Mouse (Mus musculus) left cerebral cortex, adult 2 months (tissue): ENCODE data around the gene Tpp2. TPM values are rescaled to one million over a fixed set of nuclear protein-coding genes. Genes with fewer than 3 reads are reported as not detected.
A peak's percentile ranks its signal among the peaks of the same experiment; 100 is the strongest.
"Not testable (repeated sequence)": the region's sequence is repeated elsewhere in the genome, so short reads cannot be mapped to it uniquely, and the experiment has no call there.

Experiments used
- DNase-seq, 2 experiments: peaks; one replicate each; pipeline ENCODE4 v3.0.0; 2021 to 2022; ENCODE audit warnings: low spot score in 2 of 2, mixed read lengths in 1 of 2; ENCODE audit errors: extremely low spot score in 1 of 2
- H3K27ac ChIP-seq: fragments of 200-600 bp; 2 replicates; pipeline ENCODE4 v1.8.1; 2022
- H3K4me3 ChIP-seq: fragments of 200-600 bp; 2 replicates; pipeline ENCODE4 v1.8.1; 2022
- CTCF ChIP-seq: fragments of 200-600 bp; IDR thresholded peaks from 2 replicates; pipeline ENCODE4 v1.8.1; 2022; ENCODE audit warnings: antibody characterized with exemption, mild to moderate bottlenecking, moderate library complexity
- intact Hi-C: fragments of 180-260 bp; cut with DNase I; formaldehyde crosslinking; loops from one replicate; pipeline ENCODE4 v1.15.1; 2025
- long read RNA-seq, 2 experiments: library from polyadenylated mRNA; stranded (forward); transcript quantifications; one replicate each; pipeline ENCODE4 v2.0.0; 2021; ENCODE audit warnings: borderline mapping rate in 2 of 2
- total RNA-seq, 2 experiments: library from RNA; stranded (reverse); gene quantifications; 2 replicates each; pipeline ENCODE4 v1.2.3; 2021

Gene Tpp2
- total RNA-seq, result 10 to 100 TPM; 47.4 to 50.5 TPM
- long read RNA-seq, experiment 1, full-length matches to known transcripts, result 40 of 55 reads
- long read RNA-seq, experiment 1, partial matches to known transcripts, result 5 of 55 reads
- long read RNA-seq, experiment 1, other reads (novel, unspliced or antisense), result 10 of 55 reads
- long read RNA-seq, experiment 2, full-length matches to known transcripts, result 30 of 34 reads
- long read RNA-seq, experiment 2, partial matches to known transcripts, result 0 of 34 reads
- long read RNA-seq, experiment 2, other reads (novel, unspliced or antisense), result 4 of 34 reads

GRCm38 (mm10) chr1:43933488-43934415 lies at the start of gene Tpp2:
Gene Tpp2 (plus strand): TSS chr1:43933647.
- intact Hi-C loops, result loop anchor here (2.0 to 5.0 kb wide), 2 partner anchors 105 to 184 kb away; partner anchors contain the start of genes Bivm and Kdelc1
- TF ChIP-seq CTCF, result no peak
- Histone ChIP-seq H3K4me3 (peak within 1 kb of the TSS; percentile 95), H3K27ac (peak within 1 kb of the TSS; percentile 92)
- DNase-seq, result peak; percentile 98

- H3K27ac ChIP-seq, H3K4me3 ChIP-seq, DNase-seq, intact Hi-C loops: not testable (repeated sequence)
These were observed 45.1 kb upstream of the Tpp2 start for GRCm38 (mm10) chr1:43888358-43888757.

GRCm38 (mm10) chr1:43895742-43896141 lies 37.7 kb upstream of the Tpp2 start:
- intact Hi-C loops, result loop anchor here (5.0 kb wide), 1 partner anchor 68 kb away; the partner anchor contains the start of gene Uxs1
- no peak overlapping the region for H3K27ac ChIP-seq
- no peak overlapping the region for H3K4me3 ChIP-seq
- TF ChIP-seq CTCF, result no peak
- DNase-seq, result no peak

- no peak for DNase-seq
- TF ChIP-seq CTCF, result no peak
- Histone ChIP-seq H3K27ac (no peak overlapping the region), H3K4me3 (no peak overlapping the region)
- intact Hi-C loops, result loop anchor here (5.0 kb wide), 1 partner anchor 70 kb away; the partner anchor contains the start of gene Uxs1
These were observed 36.3 kb upstream of the Tpp2 start for GRCm38 (mm10) chr1:43897131-43897530.

- no peak overlapping the region for H3K27ac ChIP-seq
- TF ChIP-seq CTCF, result no peak
These were observed 35.5 kb upstream of the Tpp2 start for GRCm38 (mm10) chr1:43897987-43898386.

GRCm38 (mm10) chr1:43898991-43899714 lies 34.3 kb upstream of the Tpp2 start:
- Histone ChIP-seq H3K27ac (no peak overlapping the region), H3K4me3 (no peak overlapping the region)
- intact Hi-C loops, result loop anchor here (1.0 to 5.0 kb wide), 2 partner anchors 72 to 139 kb away; partner anchors contain the start of gene Uxs1
- DNase-seq, result peak; percentile 72 to 84
- peak; percentile 89 for TF ChIP-seq CTCF

More at GRCm38 (mm10) chr1:43897987-43898386, 35.5 kb upstream of the Tpp2 start:
- intact Hi-C loops, result loop anchor here (5.0 kb wide), 1 partner anchor 71 kb away; the partner anchor contains the start of gene Uxs1
- H3K4me3 ChIP-seq, result no peak overlapping the region
- DNase-seq, result no peak

- H3K4me3 ChIP-seq, result no peak overlapping the region
- intact Hi-C loops, result loop anchor here (2.0 kb wide), 2 partner anchors 140 to 162 kb away; no protein-coding TSS in a partner anchor
- no peak for TF ChIP-seq CTCF
- DNase-seq, result no peak
- H3K27ac ChIP-seq, result no peak overlapping the region
These were observed 31.0 kb upstream of the Tpp2 start for GRCm38 (mm10) chr1:43902417-43902816.

GRCm38 (mm10) chr1:43902855-43903254 lies 30.6 kb upstream of the Tpp2 start:
- Histone ChIP-seq H3K27ac (no peak overlapping the region), H3K4me3 (no peak overlapping the region)
- no peak for DNase-seq
- intact Hi-C loops, result loop anchor here (2.0 kb wide), 2 partner anchors 140 to 162 kb away; no protein-coding TSS in a partner anchor
- peak; percentile 63 for TF ChIP-seq CTCF

- no peak for TF ChIP-seq CTCF
- no peak overlapping the region for H3K27ac ChIP-seq
- intact Hi-C loops, result no loop called here
- no peak for DNase-seq
- no peak overlapping the region for H3K4me3 ChIP-seq
These were observed 18.0 kb upstream of the Tpp2 start for GRCm38 (mm10) chr1:43915428-43915827.

GRCm38 (mm10) chr1:43916854-43917253 lies 16.6 kb upstream of the Tpp2 start:
- Histone ChIP-seq H3K4me3 (no peak overlapping the region), H3K27ac (no peak overlapping the region)
- no peak for DNase-seq
- no peak for TF ChIP-seq CTCF
- intact Hi-C loops, result no loop called here

GRCm38 (mm10) chr1:43934416-43934810 lies 966 bp downstream of the Tpp2 start:
- H3K27ac ChIP-seq, result peak overlapping the region; percentile 92
- no peak for DNase-seq
- intact Hi-C loops, result loop anchor here (5.0 kb wide), 1 partner anchor 183 kb away; the partner anchor contains the start of genes Bivm and Kdelc1
- no peak for TF ChIP-seq CTCF
- H3K4me3 ChIP-seq, result peak overlapping the region; percentile 95
